Mouse (Mus musculus) stomach, adult 2 months (tissue): Measurements from ENCODE around the gene Errfi1. TPM values are rescaled to one million over a fixed set of nuclear protein-coding genes. Genes with fewer than 3 reads are reported as not detected.

Experiments used
- polyA plus RNA-seq: library from polyadenylated mRNA; depleted of rRNA; stranded (reverse); fragments of >200 nt; gene quantifications from 2 replicates; pipeline ENCODE4 v1.2.3, GENCODE M21; 2012; rRNA removed

Gene Errfi1
- polyA plus RNA-seq: 6.1 and 7.8 TPM in 2 replicates

GRCm38 (mm10) chr4:150853680-150854461 lies at the start of gene Errfi1:
TSS of gene Errfi1 (plus strand) at chr4:150853919.

DNA sequence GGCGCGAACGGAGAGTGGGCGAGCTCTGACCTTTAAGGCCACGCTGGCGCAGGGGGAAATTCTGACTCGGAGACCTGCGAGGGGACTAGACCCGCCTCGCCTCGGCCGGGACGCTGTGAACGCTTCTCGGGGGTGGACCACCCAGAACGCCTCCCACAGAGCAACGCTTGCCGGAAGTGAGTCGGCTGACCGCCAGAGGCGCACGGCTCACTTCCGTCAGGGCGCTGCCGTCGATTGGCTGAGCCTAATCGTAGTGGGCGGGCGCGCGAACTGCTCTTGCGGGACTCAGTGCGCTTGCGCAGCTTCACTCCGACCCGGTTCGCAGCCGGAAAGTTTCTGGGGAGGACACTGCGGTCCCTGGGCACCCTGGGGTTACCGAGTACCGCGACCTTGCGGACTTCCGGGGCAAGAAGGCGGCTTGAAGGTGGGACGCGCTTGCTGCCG lies 60.6 kb downstream of the Errfi1 start, which contains the start of the genes Park7 and Tnfrsf9:
Gene Park7, minus strand, starts transcription at position 148 of the 444 bp plus-strand sequence.
Gene Tnfrsf9, plus strand, starts transcription at position 273 of the 444 bp plus-strand sequence.

Other genes with a start within 250 kb of the Errfi1 start
- 0.21 and 0.22 TPM in 2 replicates for gene Slc45a1, start 201.7 kb upstream of the Errfi1 start, polyA plus RNA-seq
- 34.2 TPM in 2 replicates for gene Park7, start 60.5 kb downstream of the Errfi1 start, polyA plus RNA-seq
- 0.02 and 0.20 TPM in 2 replicates for gene Tnfrsf9, start 60.6 kb downstream of the Errfi1 start, polyA plus RNA-seq
- gene Uts2, start 143.2 kb downstream of the Errfi1 start, polyA plus RNA-seq: not detected in 2 replicates
- 1.5 and 2.2 TPM in 2 replicates for gene Per3, start 190.7 kb downstream of the Errfi1 start, polyA plus RNA-seq
- gene Vamp3, start 204.0 kb downstream of the Errfi1 start, polyA plus RNA-seq: 11.2 and 14.8 TPM in 2 replicates
- not detected in 2 replicates for gene Gm13090, start 235.7 kb downstream of the Errfi1 start, polyA plus RNA-seq